Mouse (Mus musculus) hindbrain, embryonic 12.5 days (tissue): Measurements from ENCODE around the gene Ajap1. TPM values are rescaled to one million over a fixed set of nuclear protein-coding genes. Genes with fewer than 3 reads are reported as not detected.

ENCODE experiments used
- ATAC-seq: fragments of 200-750 bp; cut with Nextera tagmentation; 2 replicates; pipeline ENCODE4 v1.8.0; 2017; ENCODE audit warnings: moderate TSS enrichment; ENCODE audit not compliant: low FRiP score
- H3K27ac ChIP-seq: fragments of 300-500 bp; sonication (generic); 2 replicates; pipeline ENCODE4 v1.5.1; 2016; ENCODE audit warnings: mild to moderate bottlenecking
- H3K27me3 ChIP-seq: fragments of 300-500 bp; sonication (generic); 2 replicates; pipeline ENCODE4 v1.6.1; 2016; ENCODE audit warnings: mild to moderate bottlenecking
- H3K36me3 ChIP-seq: fragments of 300-500 bp; sonication (generic); 2 replicates; pipeline ENCODE4 v1.6.1; 2016; ENCODE audit warnings: mild to moderate bottlenecking
- H3K4me1 ChIP-seq: fragments of 300-500 bp; sonication (generic); 2 replicates; pipeline ENCODE4 v1.6.1; 2016
- H3K4me2 ChIP-seq: fragments of 300-500 bp; sonication (generic); replicated peaks from 2 replicates; pipeline ENCODE4 v1.6.1; 2016; ENCODE audit warnings: mild to moderate bottlenecking
- H3K4me3 ChIP-seq: fragments of 300-500 bp; sonication (generic); 2 replicates; pipeline ENCODE4 v1.5.1; 2016; ENCODE audit warnings: mild to moderate bottlenecking
- H3K9ac ChIP-seq: fragments of 300-500 bp; sonication (generic); 2 replicates; pipeline ENCODE4 v1.6.1; 2016; ENCODE audit warnings: mild to moderate bottlenecking, moderate library complexity
- H3K9me3 ChIP-seq: fragments of 300-500 bp; sonication (generic); replicated peaks from 2 replicates; pipeline ENCODE4 v1.6.1; 2016; ENCODE audit warnings: mild to moderate bottlenecking
- WGBS: fragments of 180-500 bp; shearing (Covaris S2); methylation state at CpG from one replicate; pipeline ENCODE4 v1.1.7; 2016; 5-methylcytosine and 5-hydroxymethylcytosine counted together
- polyA plus RNA-seq: library from polyadenylated mRNA; unstranded; fragments of >200 nt; fragmentation: Nextera tagmentation; extraction: Ambion mirVana; gene quantifications from 2 replicates; pipeline ENCODE4 v1.2.1, GENCODE M21; 2016

Gene Ajap1
- 4.6 and 6.3 TPM in 2 replicates for polyA plus RNA-seq

- peak; percentile 65 for ATAC-seq
- H3K27me3 ChIP-seq = peaks cover 62% of the 10 kb centered on the region
- under 1% methylated on average over 99 of the region's 114 CpGs for WGBS
Observed at GRCm38 (mm10) chr4:153482459-153483338, at the start of gene Ajap1. TSS of gene Ajap1 (minus strand) at chr4:153482811.

GRCm38 (mm10) chr4:153530536-153530935 lies 47.9 kb upstream of the Ajap1 start:
- Histone ChIP-seq H3K9me3 (no peaks in the 10 kb centered on the region), H3K4me1 (peaks cover 4% of the 10 kb centered on the region), H3K27me3 (no peaks in the 10 kb centered on the region; the same call in 1 of the 2 replicates), H3K27ac (no peak overlapping the region), H3K36me3 (no peaks in the 10 kb centered on the region), H3K4me2 (no peak overlapping the region), H3K9ac (no peak overlapping the region), H3K4me3 (no peak overlapping the region)
- ATAC-seq = no peak
- 60% methylated on average over 14 of the region's 14 CpGs for WGBS

More at GRCm38 (mm10) chr4:153482459-153483338, at the start of gene Ajap1:
- Histone ChIP-seq H3K9ac (peak within 1 kb of the TSS; percentile 86), H3K4me3 (peak within 1 kb of the TSS; percentile 69), H3K9me3 (no peaks in the 10 kb centered on the region), H3K4me2 (peak within 1 kb of the TSS; percentile 90), H3K36me3 (no peaks in the 10 kb centered on the region), H3K27ac (peak within 1 kb of the TSS; percentile 86), H3K4me1 (peaks cover 68% of the 10 kb centered on the region)

- no peak for ATAC-seq
- Histone ChIP-seq H3K9ac (no peak overlapping the region), H3K36me3 (no peaks in the 10 kb centered on the region), H3K27me3 (no peaks in the 10 kb centered on the region), H3K4me3 (no peak overlapping the region), H3K4me2 (no peak overlapping the region), H3K4me1 (no peaks in the 10 kb centered on the region), H3K27ac (no peak overlapping the region), H3K9me3 (no peaks in the 10 kb centered on the region)
- 83% methylated on average over 1 of the region's 1 CpGs for WGBS
Observed at GRCm38 (mm10) chr4:153521601-153522000, 39.0 kb upstream of the Ajap1 start.

GRCm38 (mm10) chr4:153519888-153520287 lies 37.3 kb upstream of the Ajap1 start:
- H3K4me1 ChIP-seq = peaks cover 11% of the 10 kb centered on the region
- H3K4me3 ChIP-seq = no peak overlapping the region
- H3K9me3 ChIP-seq = no peaks in the 10 kb centered on the region
- H3K36me3 ChIP-seq = no peaks in the 10 kb centered on the region
- H3K4me2 ChIP-seq = no peak overlapping the region
- WGBS = 93% methylated on average over 3 of the region's 3 CpGs
- no peak overlapping the region for H3K9ac ChIP-seq
- no peak overlapping the region for H3K27ac ChIP-seq
- ATAC-seq = no peak
- no peaks in the 10 kb centered on the region for H3K27me3 ChIP-seq

GRCm38 (mm10) chr4:153519289-153519688 lies 36.7 kb upstream of the Ajap1 start:
- no peak for ATAC-seq
- Histone ChIP-seq H3K4me1 (peaks cover 11% of the 10 kb centered on the region), H3K9me3 (no peaks in the 10 kb centered on the region), H3K27me3 (no peaks in the 10 kb centered on the region), H3K9ac (no peak overlapping the region), H3K27ac (no peak overlapping the region), H3K4me2 (no peak overlapping the region), H3K4me3 (no peak overlapping the region), H3K36me3 (no peaks in the 10 kb centered on the region)
- WGBS = 88% methylated on average over 1 of the region's 1 CpGs

- Histone ChIP-seq H3K9ac (no peak overlapping the region), H3K9me3 (no peaks in the 10 kb centered on the region), H3K4me1 (peaks cover 11% of the 10 kb centered on the region), H3K27me3 (no peaks in the 10 kb centered on the region), H3K4me3 (no peak overlapping the region), H3K27ac (peak overlapping the region; percentile 30; the same call in 1 of the 2 replicates), H3K36me3 (no peaks in the 10 kb centered on the region), H3K4me2 (no peak overlapping the region)
- 35% methylated on average over 10 of the region's 10 CpGs for WGBS
- 0 out of 2 replicates have a peak, but pooled peaks have one; percentile 22 for ATAC-seq
Observed at GRCm38 (mm10) chr4:153515786-153516185, 33.2 kb upstream of the Ajap1 start.

- no peaks in the 10 kb centered on the region for H3K36me3 ChIP-seq
- WGBS = 69% methylated on average over 6 of the region's 6 CpGs
Observed at GRCm38 (mm10) chr4:153514071-153514470, 31.5 kb upstream of the Ajap1 start.

GRCm38 (mm10) chr4:153511530-153511929 lies 28.9 kb upstream of the Ajap1 start:
- Histone ChIP-seq H3K36me3 (no peaks in the 10 kb centered on the region), H3K9me3 (no peaks in the 10 kb centered on the region), H3K4me2 (no peak overlapping the region), H3K27ac (no peak overlapping the region), H3K27me3 (no peaks in the 10 kb centered on the region), H3K4me1 (peaks cover 11% of the 10 kb centered on the region), H3K4me3 (no peak overlapping the region), H3K9ac (no peak overlapping the region)
- 89% methylated on average over 1 of the region's 1 CpGs for WGBS
- ATAC-seq = no peak

More at GRCm38 (mm10) chr4:153514071-153514470, 31.5 kb upstream of the Ajap1 start:
- H3K9me3 ChIP-seq = no peaks in the 10 kb centered on the region
- H3K27ac ChIP-seq = no peak overlapping the region
- no peak for ATAC-seq
- H3K9ac ChIP-seq = no peak overlapping the region
- peaks cover 11% of the 10 kb centered on the region for H3K4me1 ChIP-seq
- no peak overlapping the region for H3K4me2 ChIP-seq
- H3K27me3 ChIP-seq = no peaks in the 10 kb centered on the region
- no peak overlapping the region for H3K4me3 ChIP-seq

GRCm38 (mm10) chr4:153501936-153502335 lies 19.3 kb upstream of the Ajap1 start:
- ATAC-seq = no peak
- Histone ChIP-seq H3K36me3 (no peaks in the 10 kb centered on the region), H3K4me3 (no peak overlapping the region), H3K9ac (no peak overlapping the region), H3K27me3 (no peaks in the 10 kb centered on the region), H3K4me1 (no peaks in the 10 kb centered on the region), H3K9me3 (no peaks in the 10 kb centered on the region), H3K27ac (no peak overlapping the region), H3K4me2 (no peak overlapping the region)
- WGBS = 95% methylated on average over 7 of the region's 7 CpGs

GRCm38 (mm10) chr4:153492444-153492843 lies 9.8 kb upstream of the Ajap1 start:
- no peak overlapping the region for H3K9ac ChIP-seq
- H3K4me3 ChIP-seq = no peak overlapping the region
- peaks cover 18% of the 10 kb centered on the region for H3K4me1 ChIP-seq
- no peak for ATAC-seq
- 58% methylated on average over 9 of the region's 9 CpGs for WGBS
- H3K9me3 ChIP-seq = no peaks in the 10 kb centered on the region
- no peaks in the 10 kb centered on the region for H3K36me3 ChIP-seq
- H3K27me3 ChIP-seq = no peaks in the 10 kb centered on the region
- no peak overlapping the region for H3K27ac ChIP-seq
- H3K4me2 ChIP-seq = no peak overlapping the region

- 64% methylated on average over 8 of the region's 8 CpGs for WGBS
Observed at GRCm38 (mm10) chr4:153489116-153489515, 6.5 kb upstream of the Ajap1 start.

GRCm38 (mm10) chr4:153485913-153486312 lies 3.3 kb upstream of the Ajap1 start:
- Histone ChIP-seq H3K4me2 (no peak overlapping the region), H3K36me3 (no peaks in the 10 kb centered on the region), H3K9me3 (no peaks in the 10 kb centered on the region), H3K27me3 (peaks cover 32% of the 10 kb centered on the region), H3K9ac (no peak overlapping the region), H3K27ac (no peak overlapping the region), H3K4me1 (peaks cover 47% of the 10 kb centered on the region), H3K4me3 (no peak overlapping the region)
- ATAC-seq = no peak
- WGBS = 26% methylated on average over 4 of the region's 4 CpGs

More at GRCm38 (mm10) chr4:153489116-153489515, 6.5 kb upstream of the Ajap1 start:
- no peak overlapping the region for H3K4me2 ChIP-seq
- H3K9ac ChIP-seq = no peak overlapping the region
- H3K4me3 ChIP-seq = no peak overlapping the region
- H3K9me3 ChIP-seq = no peaks in the 10 kb centered on the region
- H3K4me1 ChIP-seq = peaks cover 35% of the 10 kb centered on the region
- H3K27me3 ChIP-seq = peaks cover 10% of the 10 kb centered on the region; the same call in 1 of the 2 replicates
- H3K27ac ChIP-seq = no peak overlapping the region
- ATAC-seq = no peak
- H3K36me3 ChIP-seq = no peaks in the 10 kb centered on the region
